Mouse (Mus musculus) MEL (cell line): ENCODE data around the gene Abcb9. TPM values are rescaled to one million over a fixed set of nuclear protein-coding genes. Genes with fewer than 3 reads are reported as not detected.

Source experiments
- DNase-seq: peaks from one replicate; pipeline ENCODE4 v3.0.0; 2011; ENCODE audit warnings: low read depth, low spot score
- H3K27ac ChIP-seq: 2 replicates; pipeline ENCODE4 v1.5.1; 2012; ENCODE audit warnings: low read depth, mild to moderate bottlenecking, control low read depth, low read length, moderate library complexity; ENCODE audit not compliant: control insufficient read depth
- H3K27me3 ChIP-seq, 2 experiments: fragments of 150-350 bp in 1 of 2; sonication (generic) in 1 of 2; 2 replicates each; pipeline ENCODE4 v1.6.1; 2012; ENCODE audit warnings: low read length in 2 of 2, mild to moderate bottlenecking in 2 of 2, improper control_type of control experiment in 1 of 2, moderate library complexity in 1 of 2; ENCODE audit not compliant: insufficient read depth in 2 of 2, control insufficient read depth in 1 of 2
- H3K36me3 ChIP-seq, 2 experiments: 2 replicates each; pipeline ENCODE4 v1.6.1; 2012 to 2014; ENCODE audit warnings: low read length in 2 of 2, improper control_type of control experiment in 1 of 2, inconsistent platforms in 1 of 2, mild to moderate bottlenecking in 1 of 2; ENCODE audit not compliant: insufficient read depth in 2 of 2, control insufficient read depth in 1 of 2
- H3K4me1 ChIP-seq, 2 experiments: fragments of 150-350 bp in 1 of 2; sonication (generic) in 1 of 2; 2 replicates each; pipeline ENCODE4 v1.6.1; 2012; ENCODE audit warnings: low read length in 2 of 2, improper control_type of control experiment in 1 of 2, mild to moderate bottlenecking in 1 of 2; ENCODE audit not compliant: insufficient read depth in 2 of 2, control insufficient read depth in 1 of 2
- H3K4me3 ChIP-seq, 2 experiments: fragments of 150-350 bp in 1 of 2; sonication (generic) in 1 of 2; 2 replicates each; pipeline ENCODE4 v1.5.1; 2012; ENCODE audit warnings: low read depth in 2 of 2, low read length in 2 of 2, mild to moderate bottlenecking in 2 of 2, moderate library complexity in 2 of 2, control low read depth in 1 of 2, improper control_type of control experiment in 1 of 2; ENCODE audit not compliant: control insufficient read depth in 1 of 2, insufficient read depth in 1 of 2
- H3K79me2 ChIP-seq: 2 replicates; pipeline ENCODE4 v1.6.1; 2012; ENCODE audit warnings: mild to moderate bottlenecking, low read length, moderate library complexity; ENCODE audit not compliant: control insufficient read depth, poor library complexity, insufficient read depth
- H3K9ac ChIP-seq: 2 replicates; pipeline ENCODE4 v1.6.1; 2012; ENCODE audit warnings: low read depth, mild to moderate bottlenecking, control low read depth, low read length, moderate library complexity; ENCODE audit not compliant: control insufficient read depth, poor library complexity, severe bottlenecking
- H3K9me3 ChIP-seq: fragments of 150-350 bp; sonication (generic); replicated peaks from 2 replicates; pipeline ENCODE4 v1.6.1; 2012; ENCODE audit warnings: mild to moderate bottlenecking, low read length, improper control_type of control experiment, moderate library complexity; ENCODE audit not compliant: insufficient read depth
- BHLHE40 ChIP-seq: IDR thresholded peaks from 2 replicates; pipeline ENCODE4 v1.6.1; 2012; ENCODE audit warnings: low read depth, mild to moderate bottlenecking, inconsistent platforms, low read length, improper control_type of control experiment, borderline replicate concordance
- CHD1 ChIP-seq: IDR thresholded peaks from 2 replicates; pipeline ENCODE4 v1.6.1; 2012; ENCODE audit warnings: low read depth, mild to moderate bottlenecking, inconsistent platforms, low read length, improper control_type of control experiment
- CTCF ChIP-seq, 3 experiments: IDR thresholded peaks in 2 of 3; conservative IDR thresholded peaks in 1 of 3; 2 replicates each; pipeline ENCODE4 v1.5.1; 2011 to 2012; ENCODE audit warnings: low read length in 3 of 3, low read depth in 2 of 3, mild to moderate bottlenecking in 2 of 3, improper control_type of control experiment in 1 of 3, inconsistent platforms in 1 of 3, mixed read lengths in 1 of 3, moderate library complexity in 1 of 3; ENCODE audit not compliant: control insufficient read depth in 1 of 3, insufficient read depth in 1 of 3, poor library complexity in 1 of 3, severe bottlenecking in 1 of 3
- E2F4 ChIP-seq: IDR thresholded peaks from 2 replicates; pipeline ENCODE4 v1.6.1; 2011; ENCODE audit warnings: low read depth, low read length, improper control_type of control experiment, borderline replicate concordance
- EP300 ChIP-seq, 2 experiments: IDR thresholded peaks; 2 replicates each; pipeline ENCODE4 v1.6.1; 2011; ENCODE audit warnings: improper control_type of control experiment in 2 of 2, low read length in 2 of 2, low read depth in 1 of 2, mild to moderate bottlenecking in 1 of 2
- ETS1 ChIP-seq: IDR thresholded peaks from 2 replicates; pipeline ENCODE4 v1.6.1; 2012; ENCODE audit warnings: low read depth, mild to moderate bottlenecking, inconsistent platforms, low read length, improper control_type of control experiment, moderate library complexity
- HCFC1 ChIP-seq: IDR thresholded peaks from 2 replicates; pipeline ENCODE4 v1.6.1; 2012; ENCODE audit warnings: low read depth, mild to moderate bottlenecking, inconsistent platforms, low read length, improper control_type of control experiment, moderate library complexity
- JUND ChIP-seq: IDR thresholded peaks from 2 replicates; pipeline ENCODE4 v1.6.1; 2011; ENCODE audit warnings: low read depth, mild to moderate bottlenecking, improper control_type of control experiment, low read length
- KAT2A ChIP-seq: conservative IDR thresholded peaks from 2 replicates; pipeline ENCODE4 v1.6.1; 2012; ENCODE audit warnings: low read depth, low read length, improper control_type of control experiment, inconsistent platforms
- MAFK ChIP-seq: IDR thresholded peaks from 2 replicates; pipeline ENCODE4 v1.6.1; 2011; ENCODE audit warnings: low read depth, mild to moderate bottlenecking, low read length, improper control_type of control experiment, borderline replicate concordance
- MAX ChIP-seq: IDR thresholded peaks from 2 replicates; pipeline ENCODE4 v1.6.1; 2011; ENCODE audit warnings: low read length, improper control_type of control experiment
- MYB ChIP-seq: IDR thresholded peaks from 2 replicates; pipeline ENCODE4 v1.6.1; 2011; ENCODE audit warnings: mild to moderate bottlenecking, low read depth, low read length, improper control_type of control experiment
- MYC ChIP-seq: IDR thresholded peaks from 2 replicates; pipeline ENCODE4 v1.6.1; 2011; ENCODE audit warnings: low read depth, mild to moderate bottlenecking, low read length, improper control_type of control experiment, moderate library complexity
- NELFE ChIP-seq: IDR thresholded peaks from 2 replicates; pipeline ENCODE4 v1.6.1; 2011; ENCODE audit warnings: low read depth, low read length, improper control_type of control experiment
- NRF1 ChIP-seq: IDR thresholded peaks from 2 replicates; pipeline ENCODE4 v1.6.1; 2014; ENCODE audit warnings: low read depth, mild to moderate bottlenecking, inconsistent platforms, low read length, improper control_type of control experiment, moderate library complexity; ENCODE audit not compliant: poor library complexity, insufficient read depth, severe bottlenecking
- POLR2AphosphoS2 ChIP-seq: IDR thresholded peaks from 2 replicates; pipeline ENCODE4 v1.6.1; 2011; ENCODE audit warnings: low read length, improper control_type of control experiment
- RCOR1 ChIP-seq: IDR thresholded peaks from 2 replicates; pipeline ENCODE4 v1.6.1; 2012; ENCODE audit warnings: low read depth, mild to moderate bottlenecking, inconsistent platforms, low read length, improper control_type of control experiment
- SIN3A ChIP-seq: IDR thresholded peaks from 2 replicates; pipeline ENCODE4 v1.6.1; 2012; ENCODE audit warnings: low read length, improper control_type of control experiment, inconsistent platforms
- TBP ChIP-seq: IDR thresholded peaks from 2 replicates; pipeline ENCODE4 v1.8.0; 2011; ENCODE audit warnings: low read depth, low read length, improper control_type of control experiment
- TCF12 ChIP-seq: IDR thresholded peaks from 2 replicates; pipeline ENCODE4 v1.6.1; 2014; ENCODE audit warnings: low read depth, mild to moderate bottlenecking, inconsistent platforms, low read length, improper control_type of control experiment, moderate library complexity
- UBTF ChIP-seq: IDR thresholded peaks from 2 replicates; pipeline ENCODE4 v1.6.1; 2012; ENCODE audit warnings: low read depth, mild to moderate bottlenecking, inconsistent platforms, low read length, improper control_type of control experiment, moderate library complexity, borderline replicate concordance; ENCODE audit not compliant: insufficient read depth
- USF1 ChIP-seq: IDR thresholded peaks from 2 replicates; pipeline ENCODE4 v1.6.1; 2014; ENCODE audit warnings: low read depth, mild to moderate bottlenecking, inconsistent platforms, low read length, improper control_type of control experiment, moderate library complexity
- ZNF384 ChIP-seq: IDR thresholded peaks from 2 replicates; pipeline ENCODE4 v1.6.1; 2012; ENCODE audit warnings: low read depth, mild to moderate bottlenecking, inconsistent platforms, low read length, improper control_type of control experiment
- polyA plus RNA-seq, 2 experiments: library from polyadenylated mRNA; stranded (reverse) in 1 of 2; unstranded in 1 of 2; fragments of >175 nt in 1 of 2; fragments of >200 nt in 1 of 2; gene quantifications; 2 replicates each; pipeline versions ENCODE4 v1.2.1 to v1.2.4; 2012; ENCODE audit warnings: low replicate concordance in 2 of 2, low read depth in 1 of 2; ENCODE audit not compliant: insufficient read length in 2 of 2, insufficient read depth in 1 of 2, missing spikeins in 1 of 2
- total RNA-seq: library from RNA; depleted of rRNA; stranded (reverse); fragments of 300-350 nt; gene quantifications from 2 replicates; pipeline ENCODE4 v1.2.3, GENCODE M21; 2012

Gene Abcb9
- total and polyA plus RNA-seq, 3 experiments, result 2.4 to 8.1 TPM; not detected in 1

GRCm38 (mm10) chr5:124082447-124082846 lies 13.2 kb downstream of the Abcb9 start (continued):
- TF ChIP-seq TCF12 (no peak), MAX (no peak)

DNA sequence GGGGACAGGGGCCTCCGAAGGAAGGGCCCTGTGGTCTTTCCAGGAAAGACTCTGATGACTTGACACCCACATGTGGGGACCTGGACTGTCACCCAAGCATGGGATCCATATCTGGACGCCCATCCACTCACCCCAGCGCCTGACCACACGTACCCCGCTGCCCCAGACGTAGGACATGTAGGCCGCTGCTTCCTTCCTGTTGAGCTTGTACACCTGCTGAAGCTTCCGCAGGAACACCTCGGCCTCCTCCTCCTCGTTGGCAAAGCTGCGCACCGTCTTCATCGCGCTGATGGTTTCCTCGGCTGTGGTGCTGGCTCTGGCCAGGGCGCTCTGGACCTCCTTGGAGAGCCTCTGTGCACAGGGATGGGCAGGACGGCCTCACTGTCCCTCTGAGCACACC lies 15.7 kb downstream of the Abcb9 start:
- Histone ChIP-seq H3K36me3 (peaks cover 0 to 7% of the 10 kb centered on the region in 2 experiments; a peak in 2 of 4 replicates), H3K9ac (no peak overlapping the region), H3K4me1 (peaks cover 5 to 8% of the 10 kb centered on the region in 2 experiments), H3K9me3 (no peaks in the 10 kb centered on the region), H3K27me3 (no peaks in the 10 kb centered on the region), H3K79me2 (no peaks in the 10 kb centered on the region), H3K27ac (no peak overlapping the region), H3K4me3 (no peak overlapping the region)
- no peak for TF ChIP-seq UBTF
- TF ChIP-seq JUND, result no peak
- TF ChIP-seq NRF1, result no peak
- no peak for TF ChIP-seq NELFE
- no peak for TF ChIP-seq CHD1
- no peak for TF ChIP-seq SIN3A
- no peak for TF ChIP-seq EP300 (IDR thresholded peaks at IDR 0.05; ENCODE audit: low read depth in 1 of 2, low read length in 2 of 2)
- TF ChIP-seq MYB, result no peak
- TF ChIP-seq MAFK, result no peak
- TF ChIP-seq CTCF (IDR thresholded peaks at IDR 0.05 in 2 of 3, conservative IDR thresholded peaks at IDR 0.05 in 1 of 3; ENCODE audit: control insufficient read depth in 1 of 3, insufficient read depth in 1 of 3, low read depth in 2 of 3, low read length in 3 of 3, poor library complexity in 1 of 3, severe bottlenecking in 1 of 3), result no peak
- no peak for TF ChIP-seq E2F4
- TF ChIP-seq KAT2A, result no peak
- TF ChIP-seq MYC, result no peak
- no peak for TF ChIP-seq HCFC1
- no peak for TF ChIP-seq TBP
- DNase-seq, result no peak

GRCm38 (mm10) chr5:124078794-124079416 lies 16.7 kb downstream of the Abcb9 start:
- H3K27ac ChIP-seq, result no peak overlapping the region
- H3K36me3 ChIP-seq, result peaks cover 0 to 11% of the 10 kb centered on the region in 2 experiments; a peak in 2 of 4 replicates
- no peak for DNase-seq
- TF ChIP-seq USF1 (no peak), POLR2AphosphoS2 (no peak), SIN3A (no peak), E2F4 (no peak), MAX (no peak), ZNF384 (no peak), MYB (no peak), ETS1 (no peak), RCOR1 (no peak), NRF1 (no peak), CTCF (IDR thresholded peaks at IDR 0.05 in 2 of 3, conservative IDR thresholded peaks at IDR 0.05 in 1 of 3; ENCODE audit: control insufficient read depth in 1 of 3, insufficient read depth in 1 of 3, low read depth in 2 of 3, low read length in 3 of 3, poor library complexity in 1 of 3, severe bottlenecking in 1 of 3) (no peak), BHLHE40 (no peak), UBTF (no peak), MYC (no peak)
- no peaks in the 10 kb centered on the region for H3K27me3 ChIP-seq
- no peaks in the 10 kb centered on the region; the same call in 1 of the 2 replicates for H3K79me2 ChIP-seq
- no peak overlapping the region for H3K9ac ChIP-seq
- H3K9me3 ChIP-seq, result no peaks in the 10 kb centered on the region
- H3K4me3 ChIP-seq, result no peak overlapping the region
- peaks cover 5 to 14% of the 10 kb centered on the region in 2 experiments for H3K4me1 ChIP-seq
